Mouse (Mus musculus) heart, postnatal 0 days (tissue): ENCODE measurements around the gene Ercc1. TPM values are rescaled to one million over a fixed set of nuclear protein-coding genes. Genes with fewer than 3 reads are reported as not detected.
A peak's percentile ranks its signal among the peaks of the same experiment; 100 is the strongest.

Experiments used
- ATAC-seq: fragments of 200-750 bp; cut with Nextera tagmentation; 2 replicates; pipeline ENCODE4 v1.8.0; 2017; ENCODE audit warnings: low read depth, moderate number of reproducible peaks, moderate library complexity; ENCODE audit not compliant: insufficient read depth
- DNase-seq: peaks from one replicate; pipeline ENCODE4 v3.0.0-alpha.2; 2016; ENCODE audit warnings: low spot score
- H3K27ac ChIP-seq: fragments of 300-500 bp; sonication (generic); 2 replicates; pipeline ENCODE4 v1.5.1; 2014; ENCODE audit warnings: low read depth, mild to moderate bottlenecking
- H3K27me3 ChIP-seq: fragments of 300-500 bp; sonication (generic); 2 replicates; pipeline ENCODE4 v1.6.1; 2014; ENCODE audit warnings: low read length, mixed read lengths; ENCODE audit not compliant: control insufficient read depth, insufficient read depth
- H3K36me3 ChIP-seq: fragments of 300-500 bp; sonication (generic); replicated peaks from 2 replicates; pipeline ENCODE4 v1.6.1; 2014; ENCODE audit warnings: low read length, mixed read lengths; ENCODE audit not compliant: control insufficient read depth, insufficient read depth
- H3K4me1 ChIP-seq: fragments of 300-500 bp; sonication (generic); 2 replicates; pipeline ENCODE4 v1.6.1; 2014; ENCODE audit warnings: antibody characterized with exemption; ENCODE audit not compliant: control insufficient read depth, insufficient read depth
- H3K4me2 ChIP-seq: fragments of 300-500 bp; sonication (generic); 2 replicates; pipeline ENCODE4 v1.6.1; 2014; ENCODE audit warnings: low read depth, mild to moderate bottlenecking, low read length, moderate library complexity
- H3K4me3 ChIP-seq: fragments of 300-500 bp; sonication (generic); 2 replicates; pipeline ENCODE4 v1.5.1; 2014; ENCODE audit warnings: low read depth, low read length
- H3K9ac ChIP-seq: fragments of 300-500 bp; sonication (generic); replicated peaks from 2 replicates; pipeline ENCODE4 v1.6.1; 2014; ENCODE audit warnings: low read depth, low read length, mixed read lengths
- H3K9me3 ChIP-seq: fragments of 300-500 bp; sonication (generic); replicated peaks from 2 replicates; pipeline ENCODE4 v1.6.1; 2016; ENCODE audit warnings: low read length; ENCODE audit not compliant: control insufficient read depth
- CTCF ChIP-seq: IDR thresholded peaks from 2 replicates; pipeline ENCODE4 v1.5.1; 2016; ENCODE audit warnings: antibody characterized with exemption, control low read depth, low read depth
- EP300 ChIP-seq: IDR thresholded peaks from 2 replicates; pipeline ENCODE4 v1.6.1; 2016; ENCODE audit warnings: antibody characterized with exemption, low read depth
- WGBS: fragments of 180-500 bp; shearing (Covaris S2); extraction: QIAGEN DNeasy Blood & Tissue Kit; methylation state at CpG from one replicate; pipeline ENCODE4 v1.1.7; 2014; 5-methylcytosine and 5-hydroxymethylcytosine counted together
- polyA plus RNA-seq: library from polyadenylated mRNA; unstranded; fragments of >200 nt; fragmentation: Nextera tagmentation; extraction: Ambion mirVana; gene quantifications from 2 replicates; pipeline ENCODE4 v1.2.1, GENCODE M21; 2015
- total RNA-seq: library from RNA; depleted of rRNA; stranded (reverse); fragments of >200 nt; gene quantifications from 2 replicates; pipeline ENCODE4 v1.2.3, GENCODE M21; 2014; ENCODE audit warnings: low replicate concordance; rRNA removed

Ercc1 gene
- total RNA-seq (26.2 and 40.5 TPM in 2 replicates), polyA plus RNA-seq (55.2 and 61.0 TPM in 2 replicates)

DNA sequence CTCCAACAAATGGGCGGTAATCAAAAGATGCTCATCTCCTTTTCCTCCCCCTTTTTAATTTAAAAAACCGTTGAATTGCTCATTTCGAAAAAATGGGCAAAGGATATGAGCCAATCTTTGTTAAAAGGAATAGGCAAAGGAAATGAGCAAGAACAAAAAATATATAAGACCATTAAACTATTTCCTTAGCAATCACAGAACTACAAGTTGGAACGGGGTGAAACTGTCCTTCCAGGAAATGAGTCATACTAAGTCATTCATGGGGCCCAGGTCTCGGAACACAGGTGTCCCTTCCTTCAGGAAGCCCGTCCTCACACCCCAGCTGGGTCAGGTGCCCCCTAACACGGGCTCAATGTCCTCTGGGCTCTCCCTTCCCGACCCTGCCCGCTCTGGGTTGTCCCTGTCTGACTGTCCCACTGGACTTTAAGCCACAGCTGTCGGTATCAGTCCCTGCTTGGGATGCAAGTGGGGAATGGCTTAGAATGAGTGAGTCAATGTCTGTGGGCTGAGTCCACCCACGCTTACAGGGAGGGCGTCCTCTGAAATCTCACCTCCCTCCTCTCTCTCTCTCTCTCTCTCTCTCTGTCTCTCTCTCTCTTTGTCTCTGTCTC, at the start of gene Ercc1:
TSS of gene Ercc1 (plus strand) at position 542 of the 611 bp plus-strand sequence.
- Histone ChIP-seq H3K27me3 (no peaks in the 10 kb centered on the region), H3K4me3 (peak within 1 kb of the TSS; percentile 75), H3K36me3 (peaks cover 11% of the 10 kb centered on the region; the same call in 1 of the 2 replicates), H3K4me1 (peaks cover 19% of the 10 kb centered on the region), H3K27ac (peak within 1 kb of the TSS; percentile 70), H3K9ac (peak within 1 kb of the TSS; percentile 53), H3K9me3 (no peaks in the 10 kb centered on the region), H3K4me2 (peak within 1 kb of the TSS; percentile 65)
- WGBS: 20% methylated on average over 12 of the region's 12 CpGs
- TF ChIP-seq EP300 (no peak), CTCF (no peak)
- no peak for DNase-seq
- no peak for ATAC-seq

DNA sequence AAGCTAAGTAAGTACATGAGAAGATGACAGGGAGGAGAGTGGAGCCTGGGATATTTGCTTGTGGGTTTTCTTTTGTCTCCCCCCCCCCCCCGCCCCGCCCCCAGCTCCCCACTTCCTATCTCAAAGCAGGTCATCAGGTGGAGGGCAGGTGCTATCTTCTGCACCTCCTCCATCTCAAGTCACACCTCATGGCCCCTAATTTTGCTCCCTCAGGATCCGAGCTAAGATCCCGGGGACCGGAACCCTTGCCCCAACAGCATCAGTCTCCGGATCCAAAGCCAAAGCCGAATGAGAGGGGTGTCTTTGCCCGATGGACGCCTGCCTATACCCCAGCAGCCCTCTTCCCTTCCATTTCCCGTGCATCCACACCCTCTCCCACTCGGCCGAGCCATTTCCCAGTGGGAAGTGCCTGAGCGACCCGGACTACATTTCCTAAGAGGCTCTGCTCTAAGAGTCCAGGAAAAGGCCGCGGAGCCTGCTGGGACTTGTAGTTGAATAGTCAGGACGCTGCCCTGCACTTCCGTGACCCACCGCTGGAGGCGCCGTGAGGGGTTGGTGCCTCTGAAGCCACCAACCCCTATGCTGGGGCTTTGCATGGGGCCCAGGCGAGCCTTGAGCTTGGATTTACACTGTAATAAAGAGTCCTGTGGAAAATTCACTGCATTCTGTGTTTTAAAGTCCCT, 48.9 kb upstream of the Ercc1 start:
- peak overlapping the region; percentile 22 for H3K4me3 ChIP-seq
- H3K4me2 ChIP-seq: peak overlapping the region; percentile 55
- H3K4me1 ChIP-seq: 0 out of 2 replicates have a peak, but pooled peaks cover under 1% of the 10 kb centered on the region
- DNase-seq (peak; percentile 88), ATAC-seq (peak; percentile 76)
- no peaks in the 10 kb centered on the region for H3K27me3 ChIP-seq
- no peak overlapping the region for H3K27ac ChIP-seq
- TF ChIP-seq EP300 (no peak), CTCF (peak; percentile 90)
- 18% methylated on average over 22 of the region's 22 CpGs for WGBS
- H3K9me3 ChIP-seq: no peaks in the 10 kb centered on the region
- H3K9ac ChIP-seq: no peak overlapping the region
- H3K36me3 ChIP-seq: no peaks in the 10 kb centered on the region

DNA sequence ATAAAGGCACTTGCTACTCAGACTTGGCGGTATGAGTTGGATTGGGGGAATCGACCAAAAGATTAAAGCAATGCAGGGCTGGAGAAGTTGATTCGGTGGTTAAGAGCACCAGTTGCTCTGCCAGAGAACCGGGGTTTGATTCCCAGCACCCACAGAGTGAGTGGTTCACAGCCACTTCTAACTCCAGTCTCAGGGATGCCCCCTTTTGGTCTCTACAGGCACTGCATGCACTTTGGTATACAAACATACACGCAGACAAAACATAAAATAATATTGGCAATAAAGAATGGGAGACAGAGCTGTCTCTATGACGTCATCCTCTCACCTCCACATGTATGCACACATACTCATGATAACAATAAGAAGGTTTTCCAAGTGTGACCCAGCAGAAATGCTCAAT, 47.5 kb upstream of the Ercc1 start:
- 80% methylated on average over 6 of the region's 6 CpGs for WGBS

DNA sequence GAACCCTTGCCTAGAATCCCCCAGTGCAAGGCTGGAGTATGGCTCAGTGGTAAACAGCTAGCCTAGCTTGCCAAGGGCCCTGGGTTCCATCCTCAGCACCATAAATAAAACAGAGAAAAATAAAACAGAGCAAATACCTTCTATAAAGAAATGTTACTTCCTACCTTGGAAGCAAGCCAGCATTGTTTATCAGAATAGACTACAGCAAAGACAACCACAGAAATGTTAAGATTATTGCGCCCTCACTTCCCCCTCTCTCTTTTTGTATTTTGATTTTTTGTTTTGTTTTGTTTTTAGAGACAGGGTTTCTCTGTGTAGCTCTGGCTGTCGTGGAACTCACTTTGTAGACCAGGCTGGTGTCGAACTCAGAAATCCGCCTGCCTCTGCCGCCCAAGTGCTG, 46.8 kb upstream of the Ercc1 start:
- Histone ChIP-seq H3K36me3 (no peaks in the 10 kb centered on the region), H3K4me2 (no peak overlapping the region), H3K4me3 (no peak overlapping the region), H3K9ac (no peak overlapping the region), H3K4me1 (0 out of 2 replicates have a peak, but pooled peaks cover 5% of the 10 kb centered on the region), H3K9me3 (no peaks in the 10 kb centered on the region), H3K27me3 (0 out of 2 replicates have a peak, but pooled peaks cover 5% of the 10 kb centered on the region), H3K27ac (no peak overlapping the region)
- WGBS: 78% methylated on average over 5 of the region's 5 CpGs
- TF ChIP-seq CTCF: no peak
- TF ChIP-seq EP300: no peak
- ATAC-seq (no peak), DNase-seq (no peak)

More for the DNA sequence above, 47.5 kb upstream of the Ercc1 start:
- H3K36me3 ChIP-seq: no peaks in the 10 kb centered on the region
- DNase-seq (no peak), ATAC-seq (no peak)
- no peak for TF ChIP-seq EP300
- TF ChIP-seq CTCF: no peak
- no peak overlapping the region for H3K27ac ChIP-seq
- H3K4me2 ChIP-seq: no peak overlapping the region
- 0 out of 2 replicates have a peak, but pooled peaks cover 5% of the 10 kb centered on the region for H3K4me1 ChIP-seq
- H3K4me3 ChIP-seq: no peak overlapping the region
- H3K27me3 ChIP-seq: no peaks in the 10 kb centered on the region
- no peaks in the 10 kb centered on the region for H3K9me3 ChIP-seq
- no peak overlapping the region for H3K9ac ChIP-seq

DNA sequence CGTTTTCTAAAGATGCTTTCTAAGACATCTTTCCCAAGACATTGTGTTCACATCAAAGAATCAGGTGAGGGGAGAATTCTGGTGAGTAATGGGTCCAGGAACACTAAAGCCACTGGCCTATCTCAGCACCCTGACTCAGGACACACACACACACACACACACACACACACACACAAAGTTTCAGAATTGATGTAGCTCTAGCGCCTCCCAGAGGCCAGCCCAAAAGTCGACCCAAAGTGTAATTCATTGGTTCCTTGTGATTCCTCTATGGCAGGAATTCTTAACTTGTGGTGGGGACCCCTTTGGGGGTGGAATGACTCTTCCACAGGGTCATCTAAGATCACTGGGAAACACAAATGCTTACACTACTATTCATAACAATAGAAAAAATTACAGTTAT, 45.4 kb upstream of the Ercc1 start:
- DNase-seq (no peak), ATAC-seq (no peak)
- Histone ChIP-seq H3K4me3 (no peak overlapping the region), H3K36me3 (no peaks in the 10 kb centered on the region), H3K27ac (no peak overlapping the region), H3K9ac (no peak overlapping the region), H3K4me2 (no peak overlapping the region), H3K27me3 (0 out of 2 replicates have a peak, but pooled peaks cover 12% of the 10 kb centered on the region), H3K4me1 (peaks cover 10% of the 10 kb centered on the region; the same call in 1 of the 2 replicates), H3K9me3 (no peaks in the 10 kb centered on the region)
- WGBS: 22% methylated on average over 3 of the region's 3 CpGs
- TF ChIP-seq EP300 (no peak), CTCF (peak; percentile 71)
